29 mouse cellular contexts compared by ENCODE assay signal in the genomic region with DNA sequence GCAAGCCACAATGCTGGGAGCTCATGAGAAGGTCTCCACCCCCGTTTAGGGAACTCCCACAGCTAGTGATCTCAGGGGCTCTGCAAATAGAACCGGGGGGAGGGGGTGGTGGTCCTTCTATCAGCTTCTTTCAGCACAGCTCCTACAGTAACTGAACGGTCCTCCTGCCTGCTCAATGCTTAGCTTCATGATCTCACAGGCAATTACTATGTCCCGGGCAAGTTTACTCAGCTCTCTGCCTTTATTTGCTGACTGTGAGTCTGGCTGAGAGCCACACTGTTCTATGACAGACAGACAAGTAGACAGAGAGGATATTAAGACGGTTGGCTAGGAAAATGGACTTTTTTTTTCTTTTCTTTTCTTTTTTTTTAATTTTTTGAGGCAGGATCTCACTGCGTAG. TPM values are rescaled to one million over a fixed set of nuclear protein-coding genes. Genes with fewer than 3 reads are reported as not detected.
DNase-seq lines count a peak whose midpoint lies in the region; ATAC-seq and TF ChIP-seq lines count a peak whose summit lies in the region.
"Had no signal": no experiment of that assay in that cellular context is flagged by ENCODE, and none has a peak within 500 bp of the region (broad histone marks: within the 10 kb centered on the region; RNA-seq: fewer than 3 reads in every experiment).

No protein-coding gene starts in this region.

- no peak for ATAC-seq in liver, embryonic 11.5 days (replicated peaks; ENCODE audit: low FRiP score)
- peak; percentile 54; the same call in 1 of the 2 replicates for ATAC-seq in lung, embryonic 14.5 days (ENCODE audit: insufficient read depth)
- no peak for ATAC-seq in midbrain, embryonic 11.5 days (ENCODE audit: low FRiP score)
- ATAC-seq: forebrain, embryonic 14.5 days; forebrain, postnatal 0 days; Patski had no signal

- 22% methylated on average over 6 of the region's 6 CpGs for WGBS in liver, adult 2 months
- WGBS in liver, embryonic 11.5 days = 51% methylated on average over 6 of the region's 6 CpGs
- WGBS in lung, embryonic 14.5 days = 31% methylated on average over 6 of the region's 6 CpGs
- 61% methylated on average over 6 of the region's 6 CpGs for WGBS in midbrain, embryonic 10.5 days
- WGBS in midbrain, embryonic 11.5 days = 53% methylated on average over 6 of the region's 6 CpGs
- 16% methylated on average over 6 of the region's 6 CpGs for WGBS in large intestine, adult 2 months

- H3K9ac ChIP-seq in liver, adult 2 months (ENCODE audit: low read depth, low read length) = no peak overlapping the region
- H3K9ac ChIP-seq in liver, embryonic 11.5 days (ENCODE audit: low read depth, low read length) = no peak overlapping the region
- no peak overlapping the region for H3K9ac ChIP-seq in lung, embryonic 14.5 days
- H3K9ac ChIP-seq in midbrain, embryonic 11.5 days (ENCODE audit: low read length) = no peak overlapping the region
- H3K9ac ChIP-seq: embryonic facial prominence, embryonic 15.5 days; forebrain, postnatal 0 days; hindbrain, embryonic 12.5 days; hindbrain, embryonic 15.5 days had no signal

- no peak overlapping the region for H3K4me3 ChIP-seq in liver, adult 2 months (ENCODE audit: insufficient read depth, low read depth, low read length)
- H3K4me3 ChIP-seq in liver, embryonic 11.5 days (ENCODE audit: low read depth, low read length) = no peak overlapping the region
- H3K4me3 ChIP-seq in lung, embryonic 14.5 days (ENCODE audit: low read depth, low read length) = no peak overlapping the region
- H3K4me3 ChIP-seq in midbrain, embryonic 10.5 days = no peak overlapping the region
- no peak overlapping the region for H3K4me3 ChIP-seq in midbrain, embryonic 11.5 days (ENCODE audit: low read depth, low read length)
- H3K4me3 ChIP-seq: embryonic facial prominence, embryonic 15.5 days; gastrocnemius, adult 2 months; hindbrain, embryonic 12.5 days; hindbrain, embryonic 15.5 days had no signal

- no peaks in the 10 kb centered on the region for H3K4me1 ChIP-seq in liver, adult 2 months (ENCODE audit: control insufficient read depth, insufficient read depth, low read length)
- H3K4me1 ChIP-seq in liver, embryonic 11.5 days (replicated peaks; ENCODE audit: control insufficient read depth, insufficient read depth, low read length) = no peaks in the 10 kb centered on the region
- H3K4me1 ChIP-seq in lung, embryonic 14.5 days (ENCODE audit: insufficient read depth) = no peaks in the 10 kb centered on the region
- peaks cover 38% of the 10 kb centered on the region for H3K4me1 ChIP-seq in midbrain, embryonic 10.5 days
- H3K4me1 ChIP-seq in midbrain, embryonic 11.5 days (ENCODE audit: control insufficient read depth, insufficient read depth, low read length) = peaks cover 12% of the 10 kb centered on the region
- H3K4me1 ChIP-seq: embryonic facial prominence, embryonic 15.5 days had no signal

- no peaks in the 10 kb centered on the region for H3K9me3 ChIP-seq in liver, embryonic 11.5 days (ENCODE audit: control insufficient read depth, low read length)
- no peaks in the 10 kb centered on the region for H3K9me3 ChIP-seq in lung, embryonic 14.5 days (ENCODE audit: low read depth, low read length)
- no peaks in the 10 kb centered on the region for H3K9me3 ChIP-seq in midbrain, embryonic 10.5 days (replicated peaks)
- H3K9me3 ChIP-seq in midbrain, embryonic 11.5 days (ENCODE audit: control insufficient read depth, low read length) = no peaks in the 10 kb centered on the region
- H3K9me3 ChIP-seq: embryonic facial prominence, embryonic 15.5 days; hindbrain, embryonic 12.5 days; hindbrain, embryonic 15.5 days had no signal

- no peak overlapping the region for H3K27ac ChIP-seq in liver, adult 2 months (replicated peaks; ENCODE audit: insufficient read depth, low read depth, low read length)
- no peak overlapping the region for H3K27ac ChIP-seq in liver, embryonic 11.5 days (ENCODE audit: low read depth, low read length)
- H3K27ac ChIP-seq in lung, embryonic 14.5 days (ENCODE audit: low read depth) = no peak overlapping the region
- peak overlapping the region; percentile 38; the same call in 1 of the 2 replicates for H3K27ac ChIP-seq in midbrain, embryonic 10.5 days (replicated peaks)
- no peak overlapping the region for H3K27ac ChIP-seq in midbrain, embryonic 11.5 days (ENCODE audit: low read depth, low read length)
- H3K27ac ChIP-seq: embryonic facial prominence, embryonic 15.5 days; gastrocnemius, adult 2 months; hindbrain, embryonic 12.5 days; hindbrain, embryonic 15.5 days had no signal

- no peak overlapping the region for H3K4me2 ChIP-seq in liver, embryonic 11.5 days
- no peak overlapping the region for H3K4me2 ChIP-seq in lung, embryonic 14.5 days
- no peak overlapping the region for H3K4me2 ChIP-seq in midbrain, embryonic 11.5 days
- H3K4me2 ChIP-seq: embryonic facial prominence, embryonic 15.5 days; heart, embryonic 11.5 days; hindbrain, embryonic 12.5 days; hindbrain, embryonic 15.5 days had no signal

- TF ChIP-seq CTCF in liver, adult 2 months (IDR thresholded peaks at IDR 0.05; ENCODE audit: low read depth, low read length) = no peak
- TF ChIP-seq CTCF in lung, embryonic 14.5 days (IDR thresholded peaks at IDR 0.05; ENCODE audit: low read depth) = no peak

- H3K27me3 ChIP-seq in liver, adult 2 months (ENCODE audit: control insufficient read depth, insufficient read depth, low read length) = no peaks in the 10 kb centered on the region
- no peaks in the 10 kb centered on the region; the same call in 1 of the 2 replicates for H3K27me3 ChIP-seq in liver, embryonic 11.5 days (replicated peaks; ENCODE audit: control insufficient read depth, insufficient read depth, low read length)
- no peaks in the 10 kb centered on the region for H3K27me3 ChIP-seq in lung, embryonic 14.5 days (ENCODE audit: insufficient read depth, low read length)
- H3K27me3 ChIP-seq in midbrain, embryonic 10.5 days (ENCODE audit: low read depth, poor library complexity, severe bottlenecking) = peaks cover 35% of the 10 kb centered on the region
- no peaks in the 10 kb centered on the region; the same call in 1 of the 2 replicates for H3K27me3 ChIP-seq in midbrain, embryonic 11.5 days (ENCODE audit: control insufficient read depth, insufficient read depth, low read length)

- peak; percentile 43 for DNase-seq in liver, adult 2 months (ENCODE audit: extremely low read depth, low read depth, low spot score)
- DNase-seq in liver, embryonic 11.5 days (ENCODE audit: low spot score) = no peak
- peak; percentile 55 for DNase-seq in lung, embryonic 14.5 days
- no peak for DNase-seq in lung, adult 18-20 months
- DNase-seq in midbrain, embryonic 10.5 days (ENCODE audit: low spot score) = no peak
- DNase-seq in midbrain, embryonic 11.5 days (ENCODE audit: low spot score, missing footprints) = no peak
- DNase-seq in large intestine, adult 2 months (ENCODE audit: low read depth, low spot score) = peak; percentile 21
- DNase-seq: adrenal gland, postnatal 10 days; adrenal gland, postnatal 36 days; B cell, adult 2 months; cerebellum, adult 11 months; cerebellum, adult 2 months; cerebellum, postnatal 10 days; cerebellum, postnatal 36 days; embryo, embryonic 11 days; forebrain, postnatal 0 days; gastrocnemius, adult 2 months; gastrocnemius, postnatal 14 days; heart, adult 11 months had no signal

- TF ChIP-seq POLR2A in liver, adult 2 months (IDR thresholded peaks at IDR 0.05; ENCODE audit: extremely low read depth, insufficient read depth, low read length) = no peak

- no peaks in the 10 kb centered on the region for H3K79me2 ChIP-seq in liver, adult 2 months (ENCODE audit: control insufficient read depth, insufficient read depth, low read length)

- no peaks in the 10 kb centered on the region for H3K36me3 ChIP-seq in liver, adult 2 months (ENCODE audit: control insufficient read depth, insufficient read depth, low read length)
- no peaks in the 10 kb centered on the region for H3K36me3 ChIP-seq in liver, embryonic 11.5 days (ENCODE audit: control insufficient read depth, insufficient read depth, low read length)
- no peaks in the 10 kb centered on the region for H3K36me3 ChIP-seq in lung, embryonic 14.5 days (ENCODE audit: insufficient read depth)
- H3K36me3 ChIP-seq in midbrain, embryonic 10.5 days = no peaks in the 10 kb centered on the region
- H3K36me3 ChIP-seq in midbrain, embryonic 11.5 days (ENCODE audit: control insufficient read depth, insufficient read depth, low read length) = no peaks in the 10 kb centered on the region
- H3K36me3 ChIP-seq: embryonic facial prominence, embryonic 15.5 days; G1E; hindbrain, embryonic 12.5 days; hindbrain, embryonic 15.5 days had no signal

RNA-seq across cellular contexts. Expression of a gene that starts 45.5 kb away (rescaled TPM):
- not detected in 2 replicates for total RNA-seq in liver, adult 2 months (2014; rRNA removed)
- not detected in 2 replicates for polyA plus RNA-seq in liver, adult 2 months (2012; rRNA removed)
- 14.2 and 17.2 TPM in 2 replicates for polyA plus RNA-seq in liver, embryonic 11.5 days (2014; fragmentation: Nextera tagmentation; extraction: Ambion mirVana)
- 0.22 and 0.33 TPM in 2 replicates for polyA plus RNA-seq in lung, embryonic 14.5 days (2014; fragmentation: Nextera tagmentation; extraction: Ambion mirVana)
- 53.9 and 74.3 TPM in 2 replicates for polyA plus RNA-seq in midbrain, embryonic 10.5 days (2016; fragmentation: Nextera tagmentation; extraction: Ambion mirVana)
- 33.9 and 37.2 TPM in 2 replicates for polyA plus RNA-seq in midbrain, embryonic 11.5 days (2014; fragmentation: Nextera tagmentation; extraction: Ambion mirVana)
- 0.02 and 0.03 TPM in 2 replicates for polyA plus RNA-seq in large intestine, adult 2 months (2012; rRNA removed)
- total RNA-seq: adrenal gland, adult 18-20 months; adrenal gland, postnatal 36 days; CH12.LX; hematopoietic stem cell, adult 5-6 weeks had no signal
- polyA plus RNA-seq: G1E, Patski had no signal

Comparison
In these comparisons a context has a peak if more than half of its experiments do, and no peak if none do; other contexts are left out.
1. DNase-seq: peak in liver, adult 2 months (single experiment), lung, embryonic 14.5 days (single experiment) and large intestine, adult 2 months (single experiment); none in liver, embryonic 11.5 days (single experiment), lung, adult 18-20 months (0 of 2), midbrain, embryonic 10.5 days (single experiment) and midbrain, embryonic 11.5 days (single experiment).
2. RNA of a gene that starts 45.5 kb away (polyA plus RNA-seq): 53.9 to 74.3 TPM in midbrain, embryonic 10.5 days, 33.9 to 37.2 TPM in midbrain, embryonic 11.5 days and 14.2 to 17.2 TPM in liver, embryonic 11.5 days; 0.22 to 0.33 TPM in lung, embryonic 14.5 days, 0.02 to 0.03 TPM in large intestine, adult 2 months and not detected in liver, adult 2 months; every median in the first group is over 10 times any median in the second.